Mouse (Mus musculus) forebrain, embryonic 13.5 days (tissue): Measurements from ENCODE around the gene Sirpb1a. TPM values are rescaled to one million over a fixed set of nuclear protein-coding genes. Genes with fewer than 3 reads are reported as not detected.

Source experiments
- ATAC-seq: fragments of 200-750 bp; cut with Nextera tagmentation; 2 replicates; pipeline ENCODE4 v1.8.0; 2017
- H3K27ac ChIP-seq: fragments of 300-500 bp; sonication (generic); 2 replicates; pipeline ENCODE4 v1.5.1; 2015; ENCODE audit warnings: inconsistent platforms, mild to moderate bottlenecking, moderate library complexity
- H3K27me3 ChIP-seq: fragments of 300-500 bp; sonication (generic); 2 replicates; pipeline ENCODE4 v1.6.1; 2015; ENCODE audit warnings: mild to moderate bottlenecking, inconsistent platforms
- H3K36me3 ChIP-seq: fragments of 300-500 bp; sonication (generic); 2 replicates; pipeline ENCODE4 v1.6.1; 2015; ENCODE audit warnings: mild to moderate bottlenecking, inconsistent platforms; ENCODE audit not compliant: poor library complexity, severe bottlenecking
- H3K4me1 ChIP-seq: fragments of 300-500 bp; sonication (generic); 2 replicates; pipeline ENCODE4 v1.6.1; 2015; ENCODE audit warnings: inconsistent platforms
- H3K4me2 ChIP-seq: fragments of 300-500 bp; sonication (generic); 2 replicates; pipeline ENCODE4 v1.6.1; 2015; ENCODE audit warnings: inconsistent platforms, mild to moderate bottlenecking, moderate library complexity
- H3K4me3 ChIP-seq: fragments of 300-500 bp; sonication (generic); 2 replicates; pipeline ENCODE4 v1.5.1; 2015; ENCODE audit warnings: mild to moderate bottlenecking, inconsistent platforms
- H3K9ac ChIP-seq: fragments of 300-500 bp; sonication (generic); 2 replicates; pipeline ENCODE4 v1.6.1; 2015; ENCODE audit warnings: mild to moderate bottlenecking, inconsistent platforms
- H3K9me3 ChIP-seq: fragments of 300-500 bp; sonication (generic); replicated peaks from 2 replicates; pipeline ENCODE4 v1.6.1; 2016; ENCODE audit warnings: inconsistent platforms
- polyA plus RNA-seq: library from polyadenylated mRNA; unstranded; fragments of >200 nt; fragmentation: Nextera tagmentation; extraction: Ambion mirVana; gene quantifications from 2 replicates; pipeline ENCODE4 v1.2.1, GENCODE M21; 2015

Gene Sirpb1a
- polyA plus RNA-seq, 1 experiment from 2014 or later, result not detected

DNA sequence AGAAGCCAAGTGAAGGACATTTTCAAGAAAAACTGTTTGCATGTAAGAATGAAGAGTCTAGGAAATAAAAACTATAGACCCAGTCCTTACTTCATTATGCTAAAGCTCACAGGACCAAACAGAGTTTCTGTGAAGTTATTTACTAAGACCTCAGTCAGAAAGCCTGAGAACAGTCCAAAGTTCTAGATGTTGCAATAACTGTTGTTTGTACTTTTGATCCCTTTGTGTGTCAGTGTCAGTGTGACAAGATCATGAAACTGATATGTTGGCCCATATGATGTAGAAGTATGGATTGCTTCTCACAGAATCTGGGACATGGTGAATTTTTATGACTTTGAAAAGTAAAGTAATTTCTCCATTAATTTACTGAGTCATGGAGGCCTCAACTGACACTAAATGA lies 96.8 kb downstream of the Sirpb1a start:
- Histone ChIP-seq H3K4me1 (no peaks in the 10 kb centered on the region), H3K36me3 (no peaks in the 10 kb centered on the region), H3K4me2 (no peak overlapping the region), H3K9me3 (no peaks in the 10 kb centered on the region), H3K9ac (no peak overlapping the region), H3K27me3 (no peaks in the 10 kb centered on the region), H3K27ac (no peak overlapping the region), H3K4me3 (no peak overlapping the region)
- no peak for ATAC-seq

Other genes with a start within 250 kb of the Sirpb1a start
- gene Gm9733, start 94.2 kb downstream of the Sirpb1a start, polyA plus RNA-seq, result not detected in 2 replicates
- not detected in 2 replicates for gene Sirpb1b, start 148.5 kb upstream of the Sirpb1a start, polyA plus RNA-seq